Mouse (Mus musculus): Measurements from ENCODE around the gene Scn8a.

- TF ChIP-seq CTCF (IDR thresholded peaks at IDR 0.05; ENCODE audit: borderline replicate concordance, control insufficient read depth, extremely low read depth, insufficient read depth, low read length, poor library complexity): no peak
- no peak for TF ChIP-seq POLR2A (IDR thresholded peaks at IDR 0.05; ENCODE audit: control insufficient read depth, extremely low read depth, insufficient read depth, low read length, poor library complexity)
Measured at GRCm38 (mm10) chr15:100825249-100825856, 44.3 kb upstream of the Scn8a start.
